Mouse (Mus musculus) embryo, embryonic 10.5 days (tissue): Measurements from ENCODE around the gene Scgb2b24.

Experiments
- DNase-seq: peaks from one replicate; pipeline ENCODE4 v3.0.0-alpha.2; 2015; ENCODE audit warnings: low spot score

The Scgb2b24 gene

GRCm38 (mm10) chr7:33739212-33739611 lies at the start of gene Scgb2b24:
Gene Scgb2b24, minus strand, starts transcription at chr7:33739312.
- no peak for DNase-seq

- DNase-seq: no peak
Measured at GRCm38 (mm10) chr7:33743499-33743898, 4.4 kb upstream of the Scgb2b24 start, which contains the start of gene Scgb1b24. Gene Scgb1b24, plus strand, starts transcription at chr7:33743799.

GRCm38 (mm10) chr7:33689864-33690263 lies 49.2 kb downstream of the Scgb2b24 start:
- DNase-seq: no peak
